Mouse (Mus musculus): ENCODE data around the gene C1qtnf7. TPM values are rescaled to one million over a fixed set of nuclear protein-coding genes. Genes with fewer than 3 reads are reported as not detected.

The C1qtnf7 gene
- polyA plus RNA-seq, 1 experiment from 2014 or later, result 3.8 TPM

- Histone ChIP-seq H3K36me3 (ENCODE audit: control insufficient read depth, insufficient read depth) (no peaks in the 10 kb centered on the region), H3K4me1 (replicated peaks; ENCODE audit: control insufficient read depth, insufficient read depth, low read length) (no peaks in the 10 kb centered on the region), H3K4me2 (replicated peaks; ENCODE audit: low read depth) (no peak overlapping the region), H3K9me3 (ENCODE audit: control insufficient read depth) (no peaks in the 10 kb centered on the region), H3K4me3 (ENCODE audit: low read depth, low read length) (no peak overlapping the region), H3K27ac (ENCODE audit: low read depth, low read length) (no peak overlapping the region), H3K9ac (ENCODE audit: low read depth, low read length) (no peak overlapping the region), H3K27me3 (replicated peaks; ENCODE audit: control insufficient read depth, insufficient read depth, low read length) (no peaks in the 10 kb centered on the region)
- no peak for ATAC-seq
- no peak for TF ChIP-seq CTCF (IDR thresholded peaks at IDR 0.05; ENCODE audit: low read depth)
- 31% methylated on average over 3 of the region's 3 CpGs for WGBS
These were observed 54.5 kb downstream of the C1qtnf7 start for GRCm38 (mm10) chr5:43569720-43570359.

DNA sequence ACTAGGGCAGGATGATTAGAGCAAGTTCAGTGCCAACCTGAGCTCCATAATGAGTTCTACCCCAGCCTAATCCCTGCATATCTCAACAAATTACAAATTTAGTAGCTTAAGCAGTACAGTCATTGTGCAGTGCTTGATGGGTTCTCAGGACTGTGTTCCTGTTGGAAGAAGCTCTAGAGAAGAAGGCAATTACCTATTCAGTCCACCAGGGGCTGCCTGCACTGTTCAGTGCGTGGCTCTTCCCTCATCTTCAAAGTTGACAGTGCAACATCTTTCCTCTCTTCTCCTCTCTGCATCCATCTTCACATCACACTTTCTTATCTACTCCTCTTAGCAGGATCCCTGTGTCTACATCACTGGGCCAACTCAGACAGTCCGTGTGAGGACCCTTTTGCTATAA, 67.5 kb downstream of the C1qtnf7 start:
- H3K27ac ChIP-seq (ENCODE audit: low read depth, low read length), result no peak overlapping the region
- no peak for ATAC-seq
- WGBS, result 47% methylated on average over 2 of the region's 2 CpGs
- no peaks in the 10 kb centered on the region for H3K36me3 ChIP-seq (ENCODE audit: control insufficient read depth, insufficient read depth)
- H3K4me3 ChIP-seq (ENCODE audit: low read depth, low read length), result no peak overlapping the region
- no peak overlapping the region for H3K4me2 ChIP-seq (replicated peaks; ENCODE audit: low read depth)
- no peaks in the 10 kb centered on the region for H3K4me1 ChIP-seq (replicated peaks; ENCODE audit: control insufficient read depth, insufficient read depth, low read length)
- no peaks in the 10 kb centered on the region for H3K9me3 ChIP-seq (ENCODE audit: control insufficient read depth)
- H3K9ac ChIP-seq (ENCODE audit: low read depth, low read length), result no peak overlapping the region
- H3K27me3 ChIP-seq (replicated peaks; ENCODE audit: control insufficient read depth, insufficient read depth, low read length), result no peaks in the 10 kb centered on the region
- peak; percentile 79 for TF ChIP-seq CTCF (IDR thresholded peaks at IDR 0.05; ENCODE audit: low read depth)

DNA sequence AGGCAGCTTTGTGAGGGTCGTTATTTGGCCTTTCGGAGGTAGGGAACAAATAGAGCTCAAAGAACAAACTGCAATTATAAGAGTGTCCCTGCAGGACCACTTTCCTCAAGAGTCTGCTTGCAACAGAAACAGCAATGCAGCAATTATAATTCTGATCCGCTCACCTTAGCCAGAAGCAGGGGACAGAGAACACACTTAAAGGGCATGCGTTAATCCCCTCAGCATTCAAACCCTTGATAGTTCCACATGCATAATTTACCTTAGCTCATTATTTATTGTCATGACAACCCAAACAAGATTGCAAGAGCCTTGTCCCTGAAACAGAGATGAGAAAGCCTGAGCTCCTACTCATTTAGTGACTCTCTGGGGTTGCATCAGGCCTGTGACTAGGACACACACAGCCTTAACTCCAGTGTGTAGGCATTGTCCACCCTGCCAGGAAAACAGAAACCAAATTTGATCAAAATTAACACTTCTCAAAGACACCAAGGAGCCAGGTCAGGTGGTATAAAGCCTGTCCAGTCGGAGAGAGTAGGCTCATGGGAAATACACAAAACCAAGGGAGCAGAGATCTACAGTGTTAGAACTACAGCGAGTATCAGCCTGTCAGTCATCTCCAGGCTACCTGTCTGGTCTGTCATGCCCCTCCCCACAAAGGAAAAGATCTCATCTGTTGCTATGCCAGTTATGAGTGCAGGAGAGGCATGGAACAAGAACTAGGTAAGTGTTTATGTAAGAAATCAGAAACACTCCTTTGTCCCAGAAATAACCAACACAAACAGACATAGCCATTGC, 68.2 kb downstream of the C1qtnf7 start:
- ATAC-seq, result no peak
- Histone ChIP-seq H3K27ac (ENCODE audit: low read depth, low read length) (no peak overlapping the region), H3K4me3 (ENCODE audit: low read depth, low read length) (no peak overlapping the region), H3K9ac (ENCODE audit: low read depth, low read length) (no peak overlapping the region), H3K27me3 (replicated peaks; ENCODE audit: control insufficient read depth, insufficient read depth, low read length) (no peaks in the 10 kb centered on the region), H3K9me3 (ENCODE audit: control insufficient read depth) (no peaks in the 10 kb centered on the region), H3K36me3 (ENCODE audit: control insufficient read depth, insufficient read depth) (no peaks in the 10 kb centered on the region), H3K4me2 (replicated peaks; ENCODE audit: low read depth) (no peak overlapping the region), H3K4me1 (replicated peaks; ENCODE audit: control insufficient read depth, insufficient read depth, low read length) (no peaks in the 10 kb centered on the region)
- TF ChIP-seq CTCF (IDR thresholded peaks at IDR 0.05; ENCODE audit: low read depth), result no peak
- WGBS, result 91% methylated on average over 6 of the region's 6 CpGs

- H3K9ac ChIP-seq (ENCODE audit: low read depth, low read length), result no peak overlapping the region
These were observed 69.1 kb downstream of the C1qtnf7 start for GRCm38 (mm10) chr5:43584464-43584863.

DNA sequence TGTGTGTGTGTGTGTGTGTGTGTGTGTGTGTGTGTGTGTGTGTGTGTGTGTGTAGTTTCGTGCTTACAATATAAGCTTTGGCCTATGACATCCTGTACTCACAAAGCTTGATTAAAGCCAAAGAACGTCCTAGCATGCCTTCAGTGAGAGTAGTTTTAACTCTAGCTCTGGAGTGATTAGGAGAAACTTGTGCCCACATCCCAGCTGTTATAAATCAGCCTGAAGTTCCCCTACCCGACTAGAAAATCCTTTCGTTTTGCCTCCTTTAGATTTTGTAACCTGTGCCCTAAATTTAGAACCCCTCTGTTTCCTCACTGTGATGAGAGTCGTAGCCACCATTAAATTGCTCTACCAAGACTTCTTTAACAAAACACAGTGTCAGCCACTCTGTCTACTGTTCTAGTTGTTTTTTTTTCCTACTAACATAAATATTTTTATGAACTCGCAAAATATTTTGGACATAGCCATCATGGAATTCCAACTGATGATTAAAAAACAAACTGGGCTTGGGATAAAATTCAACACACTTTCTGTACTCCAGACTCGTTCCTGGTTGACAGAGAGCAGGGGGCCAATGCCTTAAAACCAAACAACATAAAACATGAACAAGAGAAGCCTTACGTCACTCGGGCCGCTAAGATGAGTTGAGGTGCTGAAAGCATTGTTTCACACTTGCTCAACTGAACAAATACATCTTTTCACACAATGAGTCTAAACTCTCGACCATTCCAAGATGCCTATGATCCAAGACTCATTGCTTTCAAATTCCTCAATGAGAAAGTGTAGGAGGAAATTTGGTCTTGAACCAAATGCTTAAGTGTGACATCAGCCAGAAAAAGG, 70.3 kb downstream of the C1qtnf7 start:
- no peak overlapping the region for H3K27ac ChIP-seq (ENCODE audit: low read depth, low read length)
- ATAC-seq, result no peak
- no peaks in the 10 kb centered on the region for H3K4me1 ChIP-seq (replicated peaks; ENCODE audit: control insufficient read depth, insufficient read depth, low read length)
- no peak overlapping the region for H3K4me2 ChIP-seq (replicated peaks; ENCODE audit: low read depth)
- H3K36me3 ChIP-seq (ENCODE audit: control insufficient read depth, insufficient read depth), result no peaks in the 10 kb centered on the region
- H3K9ac ChIP-seq (ENCODE audit: low read depth, low read length), result no peak overlapping the region
- H3K9me3 ChIP-seq (ENCODE audit: control insufficient read depth), result no peaks in the 10 kb centered on the region
- H3K4me3 ChIP-seq (ENCODE audit: low read depth, low read length), result no peak overlapping the region
- H3K27me3 ChIP-seq (replicated peaks; ENCODE audit: control insufficient read depth, insufficient read depth, low read length), result no peaks in the 10 kb centered on the region
- 53% methylated on average over 11 of the region's 11 CpGs for WGBS
- no peak for TF ChIP-seq CTCF (IDR thresholded peaks at IDR 0.05; ENCODE audit: low read depth)

More at GRCm38 (mm10) chr5:43584464-43584863, 69.1 kb downstream of the C1qtnf7 start:
- Histone ChIP-seq H3K4me2 (replicated peaks; ENCODE audit: low read depth) (no peak overlapping the region), H3K27ac (ENCODE audit: low read depth, low read length) (no peak overlapping the region), H3K4me3 (ENCODE audit: low read depth, low read length) (no peak overlapping the region), H3K4me1 (replicated peaks; ENCODE audit: control insufficient read depth, insufficient read depth, low read length) (no peaks in the 10 kb centered on the region), H3K36me3 (ENCODE audit: control insufficient read depth, insufficient read depth) (no peaks in the 10 kb centered on the region), H3K27me3 (replicated peaks; ENCODE audit: control insufficient read depth, insufficient read depth, low read length) (no peaks in the 10 kb centered on the region), H3K9me3 (ENCODE audit: control insufficient read depth) (no peaks in the 10 kb centered on the region)
- WGBS, result 21% methylated on average over 1 of the region's 1 CpGs
- TF ChIP-seq CTCF (IDR thresholded peaks at IDR 0.05; ENCODE audit: low read depth), result no peak
- no peak for ATAC-seq

All from intestine, postnatal 0 days (tissue).